Mouse (Mus musculus): Measurements from ENCODE around the gene Nudt11.

Nudt11 gene

GRCm38 (mm10) chrX:6047066-6047935, at the start of gene Nudt11:
Gene Nudt11 (plus strand): TSS chrX:6047453.
- peak; percentile 69 for ATAC-seq (ENCODE audit: low TSS enrichment)

- peak; percentile 53 for ATAC-seq (ENCODE audit: low TSS enrichment)
Observed at GRCm38 (mm10) chrX:6047936-6048614, 822 bp downstream of the Nudt11 start.

- no peak for ATAC-seq (ENCODE audit: low TSS enrichment)
Observed at GRCm38 (mm10) chrX:6061563-6061962, 14.3 kb downstream of the Nudt11 start.

GRCm38 (mm10) chrX:6082954-6083680, 35.9 kb downstream of the Nudt11 start, which contains the start of gene AU022751:
Gene AU022751 (minus strand): TSS chrX:6083419.
- ATAC-seq (ENCODE audit: low TSS enrichment), result no peak

GRCm38 (mm10) chrX:6091547-6091946, 44.3 kb downstream of the Nudt11 start:
- peak; percentile 88 for ATAC-seq (ENCODE audit: low TSS enrichment)

- peak; percentile 99 for ATAC-seq (ENCODE audit: low TSS enrichment)
Observed at GRCm38 (mm10) chrX:6091996-6092757, 44.9 kb downstream of the Nudt11 start.

Data from frontal cortex, adult (tissue).